Mouse (Mus musculus) neural tube, embryonic 15.5 days (tissue): ENCODE results near the gene Ror1. TPM values are rescaled to one million over a fixed set of nuclear protein-coding genes. Genes with fewer than 3 reads are reported as not detected.
A peak's percentile ranks its signal among the peaks of the same experiment; 100 is the strongest.

ENCODE experiments used
- ATAC-seq: fragments of 200-750 bp; cut with Nextera tagmentation; 2 replicates; pipeline ENCODE4 v1.8.0; 2017; ENCODE audit warnings: mild to moderate bottlenecking, moderate TSS enrichment, moderate library complexity; ENCODE audit not compliant: low FRiP score
- H3K27ac ChIP-seq: fragments of 300-500 bp; sonication (generic); replicated peaks from 2 replicates; pipeline ENCODE4 v1.5.1; 2015; ENCODE audit warnings: mild to moderate bottlenecking, inconsistent platforms
- H3K27me3 ChIP-seq: fragments of 300-500 bp; sonication (generic); replicated peaks from 2 replicates; pipeline ENCODE4 v1.6.1; 2015; ENCODE audit warnings: inconsistent platforms
- H3K36me3 ChIP-seq: fragments of 300-500 bp; sonication (generic); 2 replicates; pipeline ENCODE4 v1.6.1; 2015; ENCODE audit warnings: inconsistent platforms
- H3K4me1 ChIP-seq: fragments of 300-500 bp; sonication (generic); 2 replicates; pipeline ENCODE4 v1.6.1; 2015; ENCODE audit warnings: inconsistent platforms
- H3K4me2 ChIP-seq: fragments of 300-500 bp; sonication (generic); 2 replicates; pipeline ENCODE4 v1.6.1; 2015; ENCODE audit warnings: inconsistent platforms, mild to moderate bottlenecking, moderate library complexity
- H3K4me3 ChIP-seq: fragments of 300-500 bp; sonication (generic); replicated peaks from 2 replicates; pipeline ENCODE4 v1.5.1; 2015; ENCODE audit warnings: mild to moderate bottlenecking, inconsistent platforms
- H3K9ac ChIP-seq: fragments of 300-500 bp; sonication (generic); replicated peaks from 2 replicates; pipeline ENCODE4 v1.6.1; 2015; ENCODE audit warnings: mild to moderate bottlenecking, inconsistent platforms
- H3K9me3 ChIP-seq: fragments of 300-500 bp; sonication (generic); replicated peaks from 2 replicates; pipeline ENCODE4 v1.6.1; 2016; ENCODE audit warnings: inconsistent platforms
- WGBS: fragments of 180-500 bp; shearing (Covaris S2); methylation state at CpG from one replicate; pipeline ENCODE4 v1.1.7; 2015; ENCODE audit warnings: mixed read lengths; 5-methylcytosine and 5-hydroxymethylcytosine counted together
- polyA plus RNA-seq: library from polyadenylated mRNA; unstranded; fragments of >200 nt; fragmentation: Nextera tagmentation; extraction: Ambion mirVana; gene quantifications from 2 replicates; pipeline ENCODE4 v1.2.1, GENCODE M21; 2015

The Ror1 gene
- polyA plus RNA-seq, 1 experiment from 2014 or later, result 1.2 TPM

- no peak for ATAC-seq
- Histone ChIP-seq H3K9me3 (no peaks in the 10 kb centered on the region), H3K4me2 (no peak overlapping the region), H3K36me3 (no peaks in the 10 kb centered on the region), H3K4me1 (no peaks in the 10 kb centered on the region), H3K9ac (no peak overlapping the region), H3K27me3 (no peaks in the 10 kb centered on the region), H3K4me3 (no peak overlapping the region), H3K27ac (no peak overlapping the region)
- 71% methylated on average over 6 of the region's 6 CpGs for WGBS
These were observed 202.1 kb downstream of the Ror1 start for GRCm38 (mm10) chr4:100297678-100298077.

- H3K4me2 ChIP-seq, result no peak overlapping the region
- no peak overlapping the region for H3K4me3 ChIP-seq
- H3K9me3 ChIP-seq, result no peaks in the 10 kb centered on the region
- H3K36me3 ChIP-seq, result no peaks in the 10 kb centered on the region
- 94% methylated on average over 5 of the region's 5 CpGs for WGBS
- no peak for ATAC-seq
- no peak overlapping the region for H3K27ac ChIP-seq
- H3K4me1 ChIP-seq, result no peaks in the 10 kb centered on the region
- H3K9ac ChIP-seq, result no peak overlapping the region
- H3K27me3 ChIP-seq, result no peaks in the 10 kb centered on the region
These were observed 203.0 kb downstream of the Ror1 start for GRCm38 (mm10) chr4:100298566-100298965.

DNA sequence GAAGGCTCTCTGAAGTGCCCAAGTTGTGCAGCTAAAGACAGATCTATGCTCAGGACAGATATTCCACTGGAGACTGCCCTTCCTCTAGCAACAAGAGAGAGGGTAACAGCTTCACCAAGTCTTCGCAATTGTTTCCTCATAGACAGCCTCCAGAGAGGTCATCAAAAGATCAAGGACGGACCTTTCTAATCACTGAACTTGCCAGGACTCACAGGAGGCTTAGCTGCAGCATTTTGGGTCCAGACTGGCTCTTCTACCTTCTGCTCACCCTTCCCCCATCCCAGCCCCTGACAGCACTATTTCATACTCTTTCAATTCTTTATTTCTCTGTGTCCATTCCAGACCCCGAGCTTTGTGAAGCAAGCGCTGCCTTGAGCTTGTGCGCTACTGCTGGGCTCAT, 204.6 kb downstream of the Ror1 start:
- Histone ChIP-seq H3K27me3 (no peaks in the 10 kb centered on the region), H3K4me1 (no peaks in the 10 kb centered on the region), H3K4me3 (no peak overlapping the region), H3K4me2 (no peak overlapping the region), H3K9ac (no peak overlapping the region), H3K27ac (no peak overlapping the region), H3K9me3 (no peaks in the 10 kb centered on the region), H3K36me3 (no peaks in the 10 kb centered on the region)
- no peak for ATAC-seq
- WGBS, result 80% methylated on average over 5 of the region's 5 CpGs

GRCm38 (mm10) chr4:100301423-100301822, 205.8 kb downstream of the Ror1 start:
- ATAC-seq, result no peak
- 95% methylated on average over 1 of the region's 1 CpGs for WGBS
- Histone ChIP-seq H3K9ac (no peak overlapping the region), H3K4me3 (no peak overlapping the region), H3K4me2 (no peak overlapping the region), H3K4me1 (no peaks in the 10 kb centered on the region), H3K36me3 (no peaks in the 10 kb centered on the region), H3K27me3 (no peaks in the 10 kb centered on the region), H3K9me3 (no peaks in the 10 kb centered on the region), H3K27ac (no peak overlapping the region)

DNA sequence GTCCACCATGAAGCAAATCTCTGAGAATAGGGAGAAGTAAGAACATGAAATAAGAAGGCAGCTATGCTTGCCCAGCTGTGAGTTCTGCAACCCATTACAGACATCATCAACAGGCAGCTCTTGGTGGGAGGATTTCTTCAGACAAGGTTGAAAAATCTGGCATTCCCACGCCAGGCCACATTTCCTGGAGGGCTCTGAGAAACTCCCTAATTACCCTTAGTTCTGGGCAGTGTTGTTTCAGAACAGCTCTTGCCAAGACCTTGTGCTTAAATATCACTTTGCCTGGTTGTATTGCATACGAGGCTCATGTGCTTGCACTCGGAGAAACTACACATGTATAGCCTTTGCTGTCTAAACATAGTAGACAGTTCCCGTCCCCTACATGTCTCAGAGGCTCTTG, 211.8 kb downstream of the Ror1 start:
- Histone ChIP-seq H3K9ac (no peak overlapping the region), H3K27ac (no peak overlapping the region), H3K4me1 (no peaks in the 10 kb centered on the region), H3K9me3 (no peaks in the 10 kb centered on the region), H3K4me3 (no peak overlapping the region), H3K36me3 (no peaks in the 10 kb centered on the region), H3K27me3 (no peaks in the 10 kb centered on the region), H3K4me2 (no peak overlapping the region)
- 86% methylated on average over 4 of the region's 4 CpGs for WGBS
- ATAC-seq, result no peak

DNA sequence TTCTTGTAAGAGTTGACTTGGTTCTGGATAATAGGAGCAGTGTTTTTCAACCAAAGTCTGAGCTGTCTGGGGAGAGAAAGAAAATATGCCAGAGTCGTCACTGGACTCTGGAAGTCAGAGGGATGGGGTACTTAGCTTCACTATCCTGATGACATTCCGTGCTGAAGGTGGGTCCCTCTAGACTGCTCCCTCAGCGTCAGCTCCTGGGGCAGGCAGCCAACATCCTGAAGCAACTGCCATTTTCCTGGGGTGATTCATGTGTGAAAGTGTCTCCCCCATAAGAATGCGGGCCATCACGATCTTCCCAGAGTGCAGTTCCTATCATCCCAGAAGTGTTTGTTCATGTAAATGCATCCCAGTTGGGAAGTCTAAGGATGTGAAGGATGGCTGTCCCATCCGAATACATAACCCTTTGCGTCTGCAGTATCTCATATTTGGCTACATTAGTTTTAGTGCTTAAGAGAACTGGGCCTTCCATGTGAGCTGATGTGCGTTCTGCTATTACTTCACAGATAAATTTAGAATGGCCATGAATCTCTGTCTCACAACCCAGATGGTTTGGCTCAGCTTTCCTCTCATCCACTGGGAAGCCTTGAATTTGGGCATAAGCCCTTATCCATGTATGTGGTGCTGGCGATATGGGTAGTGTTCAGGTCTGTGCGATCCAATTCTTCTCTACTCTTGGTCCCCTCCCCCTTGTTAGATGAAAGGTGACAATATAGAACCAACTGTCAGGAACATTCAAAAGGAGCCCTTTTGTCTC, 216.4 kb downstream of the Ror1 start:
- H3K4me2 ChIP-seq, result no peak overlapping the region
- no peak overlapping the region for H3K4me3 ChIP-seq
- WGBS, result 78% methylated on average over 10 of the region's 10 CpGs
- H3K27ac ChIP-seq, result no peak overlapping the region
- no peak for ATAC-seq
- H3K36me3 ChIP-seq, result no peaks in the 10 kb centered on the region
- H3K9me3 ChIP-seq, result no peaks in the 10 kb centered on the region
- no peaks in the 10 kb centered on the region; the same call in 1 of the 2 replicates for H3K4me1 ChIP-seq
- no peaks in the 10 kb centered on the region for H3K27me3 ChIP-seq
- no peak overlapping the region for H3K9ac ChIP-seq

- Histone ChIP-seq H3K9ac (no peak overlapping the region), H3K27me3 (no peaks in the 10 kb centered on the region), H3K9me3 (no peaks in the 10 kb centered on the region), H3K27ac (0 out of 2 replicates have a peak overlapping the region, but pooled peaks have one; percentile 3), H3K4me2 (no peak overlapping the region), H3K36me3 (no peaks in the 10 kb centered on the region), H3K4me3 (no peak overlapping the region), H3K4me1 (no peaks in the 10 kb centered on the region; the same call in 1 of the 2 replicates)
- no peak for ATAC-seq
- 36% methylated on average over 1 of the region's 1 CpGs for WGBS
These were observed 219.5 kb downstream of the Ror1 start for GRCm38 (mm10) chr4:100315066-100315465.

GRCm38 (mm10) chr4:100321758-100322157, 226.2 kb downstream of the Ror1 start:
- H3K27me3 ChIP-seq, result no peaks in the 10 kb centered on the region
- no peak overlapping the region for H3K4me3 ChIP-seq
- no peaks in the 10 kb centered on the region for H3K9me3 ChIP-seq
- H3K36me3 ChIP-seq, result no peaks in the 10 kb centered on the region
- H3K4me1 ChIP-seq, result no peaks in the 10 kb centered on the region
- ATAC-seq, result no peak
- H3K4me2 ChIP-seq, result no peak overlapping the region
- no peak overlapping the region for H3K27ac ChIP-seq
- no peak overlapping the region for H3K9ac ChIP-seq
- WGBS, result 63% methylated on average over 6 of the region's 6 CpGs

DNA sequence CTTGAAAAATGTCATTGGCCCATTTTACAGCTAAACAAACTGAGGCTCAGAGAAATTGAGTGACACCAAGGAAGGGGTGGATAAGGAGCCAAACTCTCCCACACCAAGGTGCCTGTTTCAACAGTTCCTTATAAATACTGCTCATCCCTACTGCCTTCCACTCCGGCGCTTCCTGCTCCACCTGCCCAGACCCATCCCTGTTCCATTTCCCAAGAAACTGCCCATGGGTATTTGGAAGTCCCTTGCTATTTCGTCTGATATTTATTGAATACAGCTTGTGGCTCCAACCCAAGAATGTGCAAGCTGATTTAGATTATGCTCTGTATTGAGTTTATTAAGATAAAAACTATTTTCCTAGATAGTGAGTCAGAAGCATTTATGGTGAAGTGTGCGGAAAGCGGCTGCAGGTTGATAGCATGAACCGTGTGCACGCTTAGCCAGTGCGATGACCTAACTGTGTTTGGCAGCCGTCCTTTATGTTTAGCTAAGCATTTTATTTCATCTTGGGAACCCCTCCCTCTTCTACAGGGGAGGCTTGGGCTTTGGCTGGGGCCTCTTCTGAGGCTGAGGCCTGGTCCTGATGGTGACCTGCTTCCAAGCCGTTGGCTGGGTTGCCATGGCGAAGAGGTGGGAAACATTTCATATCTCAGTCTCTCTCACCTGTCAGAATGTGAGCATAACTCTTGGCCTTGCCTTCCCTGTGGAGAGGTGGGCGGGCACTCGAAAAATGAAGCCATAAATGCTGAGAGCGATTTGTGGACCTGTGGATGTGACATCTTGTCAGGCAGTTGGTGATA, 229.3 kb downstream of the Ror1 start:
- no peaks in the 10 kb centered on the region for H3K9me3 ChIP-seq
- no peak; the same call in 1 of the 2 replicates for ATAC-seq
- no peak overlapping the region for H3K9ac ChIP-seq
- no peaks in the 10 kb centered on the region for H3K4me1 ChIP-seq
- 84% methylated on average over 14 of the region's 14 CpGs for WGBS
- H3K27ac ChIP-seq, result no peak overlapping the region
- H3K27me3 ChIP-seq, result no peaks in the 10 kb centered on the region
- H3K4me2 ChIP-seq, result no peak overlapping the region
- H3K36me3 ChIP-seq, result no peaks in the 10 kb centered on the region
- no peak overlapping the region for H3K4me3 ChIP-seq

GRCm38 (mm10) chr4:100328361-100328970, 232.9 kb downstream of the Ror1 start:
- no peak for ATAC-seq
- Histone ChIP-seq H3K4me1 (no peaks in the 10 kb centered on the region), H3K9me3 (no peaks in the 10 kb centered on the region)

GRCm38 (mm10) chr4:100335168-100335567, 239.6 kb downstream of the Ror1 start:
- no peak for ATAC-seq
- Histone ChIP-seq H3K4me1 (no peaks in the 10 kb centered on the region), H3K27me3 (no peaks in the 10 kb centered on the region)

More at GRCm38 (mm10) chr4:100328361-100328970, 232.9 kb downstream of the Ror1 start:
- no peaks in the 10 kb centered on the region for H3K27me3 ChIP-seq
- no peaks in the 10 kb centered on the region for H3K36me3 ChIP-seq
- H3K4me2 ChIP-seq, result no peak overlapping the region
- no peak overlapping the region for H3K27ac ChIP-seq
- H3K9ac ChIP-seq, result no peak overlapping the region
- no peak overlapping the region for H3K4me3 ChIP-seq
- 63% methylated on average over 4 of the region's 4 CpGs for WGBS

More at GRCm38 (mm10) chr4:100335168-100335567, 239.6 kb downstream of the Ror1 start:
- Histone ChIP-seq H3K4me2 (no peak overlapping the region), H3K27ac (no peak overlapping the region), H3K36me3 (no peaks in the 10 kb centered on the region), H3K9ac (no peak overlapping the region), H3K4me3 (no peak overlapping the region), H3K9me3 (no peaks in the 10 kb centered on the region)
- 63% methylated on average over 2 of the region's 2 CpGs for whole genome bisulfite sequencing
